Mouse (Mus musculus): ENCODE measurements around the gene Fbxo36. TPM values are rescaled to one million over a fixed set of nuclear protein-coding genes. Genes with fewer than 3 reads are reported as not detected.

Gene Fbxo36
- polyA plus RNA-seq, 2 experiments: 5.6 to 10.1 TPM

DNA sequence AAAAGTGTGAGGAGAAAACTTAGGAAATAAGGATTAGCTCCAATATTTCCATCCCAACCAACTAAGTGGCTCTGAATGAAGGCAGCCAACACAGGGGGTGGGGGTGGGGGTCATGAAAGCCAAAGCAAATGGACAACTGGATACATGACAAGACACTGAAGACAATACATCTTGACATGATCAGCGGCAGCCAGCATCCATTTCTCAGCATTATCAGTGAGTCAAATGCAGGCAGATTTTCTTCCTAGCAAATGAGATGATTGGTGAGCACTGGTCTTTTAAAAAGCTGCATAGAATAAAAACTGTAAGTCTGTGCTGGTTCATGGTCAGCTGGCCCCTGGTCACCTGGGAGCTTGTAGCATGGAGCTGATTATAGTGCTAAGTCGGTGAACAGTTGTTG lies 15.3 kb downstream of the Fbxo36 start:
- H3K27me3 ChIP-seq (ENCODE audit: control insufficient read depth, insufficient read depth, low read length): no peaks in the 10 kb centered on the region
- WGBS: 82% methylated on average over 2 of the region's 2 CpGs
- H3K4me1 ChIP-seq (ENCODE audit: control insufficient read depth, insufficient read depth, low read length): no peaks in the 10 kb centered on the region
- H3K4me2 ChIP-seq (replicated peaks; ENCODE audit: low read depth, low read length, severe bottlenecking): no peak overlapping the region
- no peak for DNase-seq (ENCODE audit: low spot score)
- H3K9me3 ChIP-seq (ENCODE audit: control insufficient read depth, low read length): no peaks in the 10 kb centered on the region
- H3K27ac ChIP-seq (replicated peaks; ENCODE audit: low read depth, low read length): no peak overlapping the region
- H3K36me3 ChIP-seq (ENCODE audit: control insufficient read depth, insufficient read depth, low read length): no peaks in the 10 kb centered on the region
- no peak for TF ChIP-seq POLR2A (IDR thresholded peaks at IDR 0.05; ENCODE audit: borderline replicate concordance, extremely low read depth, insufficient read depth, insufficient read length)
- ATAC-seq (ENCODE audit: low FRiP score, low read depth): no peak
- no peak overlapping the region for H3K4me3 ChIP-seq (replicated peaks; ENCODE audit: low read length)
- H3K9ac ChIP-seq (ENCODE audit: low read depth, low read length, severe bottlenecking): no peak overlapping the region

DNA sequence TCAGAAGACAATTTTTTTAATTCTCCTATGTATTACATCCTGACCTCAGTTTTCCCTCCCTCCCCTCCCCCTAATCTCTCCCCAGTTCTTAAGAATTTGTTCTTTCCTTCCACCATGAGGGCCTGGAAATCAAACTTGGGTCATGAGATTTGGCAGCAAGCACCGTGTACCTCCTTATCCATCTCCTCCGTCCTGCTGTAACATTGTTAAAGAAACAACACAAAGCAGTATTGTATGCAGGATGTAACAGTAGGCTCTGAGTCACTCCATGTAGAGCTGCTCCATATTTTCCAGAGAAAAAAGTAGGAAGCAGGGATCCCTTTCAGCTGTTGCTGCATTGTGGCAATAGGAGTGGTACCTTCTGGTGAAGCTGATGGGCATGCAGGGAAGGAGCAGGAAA lies 16.1 kb downstream of the Fbxo36 start:
- WGBS: 80% methylated on average over 2 of the region's 2 CpGs
- no peak for TF ChIP-seq POLR2A (IDR thresholded peaks at IDR 0.05; ENCODE audit: borderline replicate concordance, extremely low read depth, insufficient read depth, insufficient read length)
- Histone ChIP-seq H3K27me3 (ENCODE audit: control insufficient read depth, insufficient read depth, low read length) (no peaks in the 10 kb centered on the region), H3K4me2 (replicated peaks; ENCODE audit: low read depth, low read length, severe bottlenecking) (no peak overlapping the region), H3K9me3 (ENCODE audit: control insufficient read depth, low read length) (no peaks in the 10 kb centered on the region), H3K4me1 (ENCODE audit: control insufficient read depth, insufficient read depth, low read length) (no peaks in the 10 kb centered on the region), H3K9ac (ENCODE audit: low read depth, low read length, severe bottlenecking) (no peak overlapping the region), H3K27ac (replicated peaks; ENCODE audit: low read depth, low read length) (no peak overlapping the region), H3K4me3 (replicated peaks; ENCODE audit: low read length) (no peak overlapping the region), H3K36me3 (ENCODE audit: control insufficient read depth, insufficient read depth, low read length) (no peaks in the 10 kb centered on the region)
- DNase-seq (ENCODE audit: low spot score): no peak
- no peak for ATAC-seq (ENCODE audit: low FRiP score, low read depth)

DNA sequence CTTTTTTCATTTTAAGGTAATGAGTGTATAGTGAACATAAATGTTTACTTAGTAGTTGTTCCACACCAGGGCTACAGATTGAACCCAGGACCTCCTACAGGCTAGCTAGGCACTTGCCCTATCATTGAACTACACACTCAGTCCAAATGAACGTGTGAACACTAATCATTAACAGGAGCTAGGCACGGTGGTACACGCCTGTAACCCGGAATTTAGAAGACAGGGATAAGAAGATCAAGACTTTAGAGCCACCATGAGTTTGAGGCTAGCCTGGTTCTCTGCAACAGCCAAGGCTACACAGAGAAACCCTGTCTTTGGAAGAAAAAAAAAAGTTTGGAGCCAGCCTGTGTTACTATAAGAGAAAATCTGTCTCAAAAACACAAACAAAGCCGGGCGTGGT lies 20.0 kb downstream of the Fbxo36 start:
- H3K4me1 ChIP-seq (ENCODE audit: control insufficient read depth, insufficient read depth, low read length): no peaks in the 10 kb centered on the region
- H3K9ac ChIP-seq (ENCODE audit: low read depth, low read length, severe bottlenecking): no peak overlapping the region
- H3K4me3 ChIP-seq (replicated peaks; ENCODE audit: low read length): no peak overlapping the region
- H3K27me3 ChIP-seq (ENCODE audit: control insufficient read depth, insufficient read depth, low read length): no peaks in the 10 kb centered on the region
- H3K4me2 ChIP-seq (replicated peaks; ENCODE audit: low read depth, low read length, severe bottlenecking): no peak overlapping the region
- no peak for TF ChIP-seq POLR2A (IDR thresholded peaks at IDR 0.05; ENCODE audit: borderline replicate concordance, extremely low read depth, insufficient read depth, insufficient read length)
- H3K36me3 ChIP-seq (ENCODE audit: control insufficient read depth, insufficient read depth, low read length): no peaks in the 10 kb centered on the region
- no peak for ATAC-seq (ENCODE audit: low FRiP score, low read depth)
- no peak for DNase-seq (ENCODE audit: low spot score)
- H3K27ac ChIP-seq (replicated peaks; ENCODE audit: low read depth, low read length): no peak overlapping the region
- WGBS: 86% methylated on average over 6 of the region's 6 CpGs
- no peaks in the 10 kb centered on the region for H3K9me3 ChIP-seq (ENCODE audit: control insufficient read depth, low read length)

DNA sequence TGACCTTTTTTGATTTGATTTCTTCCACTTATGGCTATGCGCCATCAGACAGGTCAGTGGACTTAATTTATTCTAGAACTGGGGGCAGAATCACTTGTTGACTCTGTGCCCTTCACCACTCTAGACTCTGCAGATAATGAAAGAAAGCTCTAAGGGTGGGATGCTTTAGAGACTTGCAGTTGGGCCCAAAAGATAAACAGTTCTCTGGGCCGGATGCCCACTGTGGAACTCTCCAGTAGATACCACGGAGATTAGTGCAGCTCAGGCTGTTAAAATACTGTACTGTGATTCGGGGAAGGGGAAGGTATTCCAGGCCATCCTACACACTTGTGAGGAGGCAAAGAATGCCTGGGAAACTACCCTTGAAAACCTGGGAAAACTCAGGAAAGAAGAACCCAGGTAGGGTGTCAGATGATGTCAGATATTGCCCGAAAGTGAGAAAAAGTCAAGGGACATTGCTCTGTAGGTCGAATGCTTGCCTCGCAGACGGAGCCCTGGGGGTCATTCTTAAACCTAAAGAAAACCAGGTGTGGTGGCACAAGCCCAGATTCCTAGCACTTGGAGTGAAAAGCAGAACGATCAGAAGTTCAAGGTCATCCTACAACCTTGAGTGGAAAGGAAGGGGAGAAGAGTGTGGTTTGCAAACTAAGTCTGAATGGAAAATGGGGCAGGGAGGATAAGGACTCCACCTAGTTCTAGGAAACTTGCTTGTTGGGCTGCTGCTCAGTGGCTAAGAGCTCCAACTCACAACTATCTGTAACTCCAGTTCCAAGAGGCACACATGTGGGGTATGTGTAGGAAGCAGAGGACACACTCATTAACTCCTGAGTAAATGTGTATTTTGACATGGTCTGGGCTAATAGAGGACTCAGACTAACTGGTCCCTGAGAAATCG lies 21.0 kb downstream of the Fbxo36 start:
- no peak for TF ChIP-seq POLR2A (IDR thresholded peaks at IDR 0.05; ENCODE audit: borderline replicate concordance, extremely low read depth, insufficient read depth, insufficient read length)
- 65% methylated on average over 10 of the region's 10 CpGs for WGBS
- DNase-seq (ENCODE audit: low spot score): no peak

DNA sequence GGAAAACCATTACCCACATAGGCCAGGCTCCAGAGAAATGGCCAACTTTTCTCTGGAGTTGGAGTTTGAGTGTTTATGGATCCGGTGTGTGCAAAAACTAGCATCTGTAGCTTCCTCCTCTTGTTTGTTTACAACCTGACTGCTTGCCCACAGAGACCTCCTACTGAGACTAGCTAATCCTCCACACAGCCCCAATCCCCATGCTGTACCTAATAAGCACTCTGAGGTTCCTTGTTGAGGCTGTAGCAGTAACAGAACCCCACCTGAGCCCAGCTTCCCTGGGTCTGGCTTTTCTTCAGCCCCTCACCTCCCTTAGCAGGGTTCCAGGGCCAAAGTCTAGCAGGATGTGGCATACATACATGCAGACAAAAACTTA lies 21.6 kb downstream of the Fbxo36 start:
- 43% methylated on average over 1 of the region's 1 CpGs for WGBS
- no peaks in the 10 kb centered on the region for H3K4me1 ChIP-seq (ENCODE audit: control insufficient read depth, insufficient read depth, low read length)
- no peaks in the 10 kb centered on the region for H3K9me3 ChIP-seq (ENCODE audit: control insufficient read depth, low read length)

More for the DNA sequence above, 21.0 kb downstream of the Fbxo36 start:
- Histone ChIP-seq H3K27ac (replicated peaks; ENCODE audit: low read depth, low read length) (no peak overlapping the region), H3K27me3 (ENCODE audit: control insufficient read depth, insufficient read depth, low read length) (no peaks in the 10 kb centered on the region), H3K9me3 (ENCODE audit: control insufficient read depth, low read length) (no peaks in the 10 kb centered on the region), H3K9ac (ENCODE audit: low read depth, low read length, severe bottlenecking) (no peak overlapping the region), H3K4me3 (replicated peaks; ENCODE audit: low read length) (no peak overlapping the region), H3K4me1 (ENCODE audit: control insufficient read depth, insufficient read depth, low read length) (no peaks in the 10 kb centered on the region), H3K4me2 (replicated peaks; ENCODE audit: low read depth, low read length, severe bottlenecking) (no peak overlapping the region), H3K36me3 (ENCODE audit: control insufficient read depth, insufficient read depth, low read length) (no peaks in the 10 kb centered on the region)
- ATAC-seq (ENCODE audit: low FRiP score, low read depth): no peak

More for the DNA sequence above, 21.6 kb downstream of the Fbxo36 start:
- Histone ChIP-seq H3K27ac (replicated peaks; ENCODE audit: low read depth, low read length) (no peak overlapping the region), H3K36me3 (ENCODE audit: control insufficient read depth, insufficient read depth, low read length) (no peaks in the 10 kb centered on the region), H3K4me3 (replicated peaks; ENCODE audit: low read length) (no peak overlapping the region), H3K9ac (ENCODE audit: low read depth, low read length, severe bottlenecking) (no peak overlapping the region), H3K27me3 (ENCODE audit: control insufficient read depth, insufficient read depth, low read length) (no peaks in the 10 kb centered on the region), H3K4me2 (replicated peaks; ENCODE audit: low read depth, low read length, severe bottlenecking) (no peak overlapping the region)
- no peak for TF ChIP-seq POLR2A (IDR thresholded peaks at IDR 0.05; ENCODE audit: borderline replicate concordance, extremely low read depth, insufficient read depth, insufficient read length)
- ATAC-seq (ENCODE audit: low FRiP score, low read depth) (no peak), DNase-seq (ENCODE audit: low spot score) (no peak)

Data from limb, embryonic 14.5 days (tissue).